Mouse (Mus musculus): Measurements from ENCODE around the gene Inka2.

GRCm38 (mm10) chr3:105732360-105732759 is 28.0 kb downstream of the Inka2 start:
- TF ChIP-seq CTCF (IDR thresholded peaks at IDR 0.05; ENCODE audit: borderline replicate concordance, insufficient read depth, low read depth, low read length) = no peak
- TF ChIP-seq POLR2A (IDR thresholded peaks at IDR 0.05; ENCODE audit: borderline replicate concordance, insufficient read depth, low read length) = no peak
